Mouse (Mus musculus): ENCODE measurements around the gene U2af2.

DNA sequence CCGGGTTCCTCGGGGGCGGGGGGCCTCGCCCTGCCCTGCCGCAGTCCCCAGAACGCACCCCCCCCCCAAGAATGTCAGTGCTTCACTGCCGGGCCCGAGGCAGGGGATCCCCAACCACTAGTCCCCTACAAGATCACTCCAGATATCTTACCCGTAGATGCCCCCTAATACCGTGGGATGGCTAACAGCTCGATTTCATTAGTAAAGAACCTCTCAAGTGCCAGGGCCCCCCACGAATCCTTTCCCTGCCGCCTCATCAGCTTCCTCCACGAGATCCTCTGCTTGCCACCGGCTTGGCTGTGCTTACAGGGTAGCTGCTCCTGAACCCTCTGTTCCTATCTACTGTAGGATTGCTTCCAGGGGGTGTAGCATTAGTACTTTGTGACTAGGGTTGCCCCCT lies 41.3 kb upstream of the U2af2 start:
- TF ChIP-seq CTCF (IDR thresholded peaks at IDR 0.05; ENCODE audit: low read depth) (no peak), EP300 (IDR thresholded peaks at IDR 0.05; ENCODE audit: low read depth) (no peak)

All from heart, postnatal 0 days (tissue).